Mouse (Mus musculus) naive thymus-derived CD4-positive, alpha-beta T cell, adult 2 months (primary cell): ENCODE measurements around the gene Bscl2.
"Not testable (repeated sequence)": the region's sequence is repeated elsewhere in the genome, so short reads cannot be mapped to it uniquely, and the experiment has no call there.

Experiments used
- DNase-seq: peaks from one replicate; pipeline ENCODE4 v3.0.0-alpha.2; 2011; ENCODE audit warnings: low read depth

Gene Bscl2

GRCm38 (mm10) chr19:8871267-8872186, 34.3 kb downstream of the Bscl2 start, which contains the start of gene Ubxn1:
TSS of gene Ubxn1 (plus strand) at chr19:8871496.
- peak; percentile 93 for DNase-seq

GRCm38 (mm10) chr19:8872266-8872840, 35.1 kb downstream of the Bscl2 start:
- DNase-seq = no peak

- DNase-seq = no peak
These were observed 37.8 kb downstream of the Bscl2 start for GRCm38 (mm10) chr19:8875031-8875430.

GRCm38 (mm10) chr19:8880311-8881033, 43.2 kb downstream of the Bscl2 start, which contains the start of gene Uqcc3:
TSS of gene Uqcc3 (minus strand) at chr19:8880923.
- peak; percentile 91 for DNase-seq

- no peak for DNase-seq
These were observed 43.7 kb downstream of the Bscl2 start for GRCm38 (mm10) chr19:8881034-8881392.

GRCm38 (mm10) chr19:8883616-8884015, 46.3 kb downstream of the Bscl2 start, which contains the start of the genes Lbhd1 and Gm49403:
TSS of gene Lbhd1 (plus strand) at chr19:8883732.
TSS of gene Gm49403 (plus strand) at chr19:8883930.
- DNase-seq = no peak

GRCm38 (mm10) chr19:8886916-8887584, 49.8 kb downstream of the Bscl2 start:
- DNase-seq = no peak

- DNase-seq = no peak
These were observed 50.6 kb downstream of the Bscl2 start for GRCm38 (mm10) chr19:8887585-8888463.

- peak; percentile 97 for DNase-seq
These were observed 51.5 kb downstream of the Bscl2 start, which contains the start of the genes 1810009A15Rik and Gm49416 for GRCm38 (mm10) chr19:8888511-8889385. TSS of gene 1810009A15Rik (plus strand) at chr19:8888853. TSS of gene Gm49416 (plus strand) at chr19:8888926.

GRCm38 (mm10) chr19:8892829-8893766, 55.8 kb downstream of the Bscl2 start, which contains the start of gene Ints5:
TSS of gene Ints5 (plus strand) at chr19:8893005.
- peak; percentile 91 for DNase-seq

GRCm38 (mm10) chr19:8895397-8895960, 58.2 kb downstream of the Bscl2 start:
- no peak for DNase-seq

- not testable (repeated sequence) for DNase-seq
These were observed 59.0 kb downstream of the Bscl2 start for GRCm38 (mm10) chr19:8896231-8896630.

GRCm38 (mm10) chr19:8897211-8897864, 60.1 kb downstream of the Bscl2 start:
- DNase-seq = peak; percentile 12

GRCm38 (mm10) chr19:8897865-8898495, 60.7 kb downstream of the Bscl2 start, which contains the start of gene Ganab:
TSS of gene Ganab (plus strand) at chr19:8898071.
- peak; percentile 96 for DNase-seq
